Mouse (Mus musculus) limb, embryonic 14.5 days (tissue): Measurements from ENCODE around the gene Notch1. TPM values are rescaled to one million over a fixed set of nuclear protein-coding genes. Genes with fewer than 3 reads are reported as not detected.

Experiments used
- ATAC-seq: fragments of 200-750 bp; cut with Nextera tagmentation; 2 replicates; pipeline ENCODE4 v1.8.0; 2017; ENCODE audit warnings: low read depth, moderate number of reproducible peaks, moderate TSS enrichment; ENCODE audit not compliant: low FRiP score
- DNase-seq: peaks from one replicate; pipeline ENCODE4 v3.0.0-alpha.2; 2015; ENCODE audit warnings: low spot score
- H3K27ac ChIP-seq: fragments of 300-500 bp; sonication (generic); replicated peaks from 2 replicates; pipeline ENCODE4 v1.5.1; 2014; ENCODE audit warnings: low read depth, mild to moderate bottlenecking, low read length, moderate library complexity, mixed read lengths
- H3K27me3 ChIP-seq: fragments of 300-500 bp; sonication (generic); 2 replicates; pipeline ENCODE4 v1.6.1; 2014; ENCODE audit warnings: low read length, mixed read lengths; ENCODE audit not compliant: control insufficient read depth, insufficient read depth
- H3K36me3 ChIP-seq: fragments of 300-500 bp; sonication (generic); 2 replicates; pipeline ENCODE4 v1.6.1; 2014; ENCODE audit warnings: mild to moderate bottlenecking, low read length, moderate library complexity, mixed read lengths; ENCODE audit not compliant: control insufficient read depth, insufficient read depth
- H3K4me1 ChIP-seq: fragments of 300-500 bp; sonication (generic); 2 replicates; pipeline ENCODE4 v1.6.1; 2014; ENCODE audit warnings: antibody characterized with exemption, low read length, mixed read lengths; ENCODE audit not compliant: control insufficient read depth, insufficient read depth
- H3K4me2 ChIP-seq: fragments of 300-500 bp; sonication (generic); replicated peaks from 2 replicates; pipeline ENCODE4 v1.6.1; 2014; ENCODE audit warnings: low read depth, mild to moderate bottlenecking, low read length, moderate library complexity; ENCODE audit not compliant: severe bottlenecking
- H3K4me3 ChIP-seq: fragments of 300-500 bp; sonication (generic); replicated peaks from 2 replicates; pipeline ENCODE4 v1.5.1; 2014; ENCODE audit warnings: low read length
- H3K9ac ChIP-seq: fragments of 300-500 bp; sonication (generic); 2 replicates; pipeline ENCODE4 v1.6.1; 2014; ENCODE audit warnings: mild to moderate bottlenecking, low read depth, low read length, moderate library complexity; ENCODE audit not compliant: severe bottlenecking
- H3K9me3 ChIP-seq: fragments of 300-500 bp; sonication (generic); 2 replicates; pipeline ENCODE4 v1.6.1; 2016; ENCODE audit warnings: low read length; ENCODE audit not compliant: control insufficient read depth
- POLR2A ChIP-seq: fragments of 200-500 bp; IDR thresholded peaks from 2 replicates; pipeline ENCODE4 v1.8.0; 2012; ENCODE audit warnings: inconsistent platforms, mild to moderate bottlenecking, moderate library complexity, borderline replicate concordance; ENCODE audit not compliant: insufficient read depth, insufficient read length; ENCODE audit errors: extremely low read depth
- WGBS: fragments of 180-500 bp; shearing (Covaris S2); extraction: QIAGEN DNeasy Blood & Tissue Kit; methylation state at CpG from one replicate; pipeline ENCODE4 v1.1.7; 2014; 5-methylcytosine and 5-hydroxymethylcytosine counted together
- polyA plus RNA-seq, 2 experiments: library from polyadenylated mRNA; depleted of rRNA in 1 of 2; stranded (reverse) in 1 of 2; unstranded in 1 of 2; fragments of >200 nt; fragmentation: Nextera tagmentation in 1 of 2; extraction: Ambion mirVana in 1 of 2; gene quantifications; 2 replicates each; pipeline versions ENCODE4 v1.2.1 to v1.2.3; 2012 to 2014

Gene Notch1
- polyA plus RNA-seq, 2 experiments, result 28.1 to 44.5 TPM

GRCm38 (mm10) chr2:26434791-26435572 lies 81.5 kb downstream of the Notch1 start:
- H3K4me1 ChIP-seq, result no peaks in the 10 kb centered on the region
- 90% methylated on average over 7 of the region's 7 CpGs for WGBS
- DNase-seq (no peak), ATAC-seq (no peak)
- H3K36me3 ChIP-seq, result peaks cover 87% of the 10 kb centered on the region
- no peak overlapping the region for H3K4me3 ChIP-seq
- no peak for TF ChIP-seq POLR2A
- no peak overlapping the region for H3K9ac ChIP-seq
- no peak overlapping the region for H3K4me2 ChIP-seq
- H3K27ac ChIP-seq, result no peak overlapping the region
- H3K27me3 ChIP-seq, result no peaks in the 10 kb centered on the region
- H3K9me3 ChIP-seq, result no peaks in the 10 kb centered on the region

- peaks cover 98% of the 10 kb centered on the region for H3K36me3 ChIP-seq
- no peak for TF ChIP-seq POLR2A
- no peaks in the 10 kb centered on the region for H3K9me3 ChIP-seq
- ATAC-seq (no peak), DNase-seq (no peak)
- H3K9ac ChIP-seq, result no peak overlapping the region
- WGBS, result 91% methylated on average over 5 of the region's 5 CpGs
- no peak overlapping the region for H3K4me3 ChIP-seq
- H3K4me1 ChIP-seq, result no peaks in the 10 kb centered on the region
- H3K27me3 ChIP-seq, result no peaks in the 10 kb centered on the region
- no peak overlapping the region for H3K27ac ChIP-seq
- H3K4me2 ChIP-seq, result no peak overlapping the region
Measured at GRCm38 (mm10) chr2:26429851-26430250, 86.6 kb downstream of the Notch1 start.

GRCm38 (mm10) chr2:26424541-26424940 lies 91.9 kb downstream of the Notch1 start:
- no peak for TF ChIP-seq POLR2A
- WGBS, result 91% methylated on average over 2 of the region's 2 CpGs
- ATAC-seq, result no peak
- H3K9me3 ChIP-seq, result no peaks in the 10 kb centered on the region
- H3K4me3 ChIP-seq, result no peak overlapping the region
- H3K4me1 ChIP-seq, result no peaks in the 10 kb centered on the region
- no peaks in the 10 kb centered on the region for H3K27me3 ChIP-seq
- no peak overlapping the region for H3K9ac ChIP-seq
- H3K36me3 ChIP-seq, result peaks cover 98% of the 10 kb centered on the region
- no peak overlapping the region for H3K4me2 ChIP-seq
- H3K27ac ChIP-seq, result no peak overlapping the region
- DNase-seq, result no peak

- H3K36me3 ChIP-seq, result peaks cover 98% of the 10 kb centered on the region
Measured at GRCm38 (mm10) chr2:26423086-26423485, 93.4 kb downstream of the Notch1 start.

GRCm38 (mm10) chr2:26421969-26422368 lies 94.5 kb downstream of the Notch1 start:
- Histone ChIP-seq H3K36me3 (peaks cover 97% of the 10 kb centered on the region), H3K9me3 (no peaks in the 10 kb centered on the region), H3K4me3 (no peak overlapping the region), H3K27ac (no peak overlapping the region), H3K27me3 (no peaks in the 10 kb centered on the region), H3K4me1 (no peaks in the 10 kb centered on the region), H3K4me2 (no peak overlapping the region), H3K9ac (no peak overlapping the region)
- TF ChIP-seq POLR2A, result no peak
- DNase-seq, result no peak
- ATAC-seq, result no peak
- WGBS, result 95% methylated on average over 2 of the region's 2 CpGs

More at GRCm38 (mm10) chr2:26423086-26423485, 93.4 kb downstream of the Notch1 start:
- ATAC-seq (no peak), DNase-seq (no peak)
- H3K27ac ChIP-seq, result no peak overlapping the region
- H3K9ac ChIP-seq, result no peak overlapping the region
- H3K4me2 ChIP-seq, result no peak overlapping the region
- H3K27me3 ChIP-seq, result no peaks in the 10 kb centered on the region
- H3K4me1 ChIP-seq, result no peaks in the 10 kb centered on the region
- no peaks in the 10 kb centered on the region for H3K9me3 ChIP-seq
- WGBS, result 79% methylated on average over 1 of the region's 1 CpGs
- TF ChIP-seq POLR2A, result no peak
- H3K4me3 ChIP-seq, result no peak overlapping the region
